Mouse (Mus musculus) erythroblast, embryonic 14.5 days (primary cell): ENCODE measurements around the gene Nlrp9b. TPM values are rescaled to one million over a fixed set of nuclear protein-coding genes. Genes with fewer than 3 reads are reported as not detected.
"Not testable (repeated sequence)": the region's sequence is repeated elsewhere in the genome, so short reads cannot be mapped to it uniquely, and the experiment has no call there.

ENCODE experiments used
- H3K27me3 ChIP-seq: 2 replicates; pipeline ENCODE4 v1.6.1; 2012; ENCODE audit warnings: inconsistent platforms; ENCODE audit not compliant: control insufficient read depth
- H3K36me3 ChIP-seq: 2 replicates; pipeline ENCODE4 v1.6.1; 2012; ENCODE audit warnings: mild to moderate bottlenecking, inconsistent platforms; ENCODE audit not compliant: control insufficient read depth
- H3K4me1 ChIP-seq: 2 replicates; pipeline ENCODE4 v1.6.1; 2012; ENCODE audit warnings: inconsistent platforms; ENCODE audit not compliant: control insufficient read depth
- H3K4me3 ChIP-seq: replicated peaks from 2 replicates; pipeline ENCODE3; 2012; ENCODE audit warnings: moderate library complexity, mild to moderate bottlenecking, inconsistent platforms
- H3K9me3 ChIP-seq: 2 replicates; pipeline ENCODE4 v1.6.1; 2012; ENCODE audit warnings: low read length, inconsistent platforms, mixed read lengths; ENCODE audit not compliant: control insufficient read depth
- polyA plus RNA-seq: library from polyadenylated mRNA; stranded (reverse); fragments of >175 nt; gene quantifications from 2 replicates; pipeline ENCODE4 v1.2.3, GENCODE M21; 2012

Nlrp9b gene
- polyA plus RNA-seq, 1 experiment, result not detected

DNA sequence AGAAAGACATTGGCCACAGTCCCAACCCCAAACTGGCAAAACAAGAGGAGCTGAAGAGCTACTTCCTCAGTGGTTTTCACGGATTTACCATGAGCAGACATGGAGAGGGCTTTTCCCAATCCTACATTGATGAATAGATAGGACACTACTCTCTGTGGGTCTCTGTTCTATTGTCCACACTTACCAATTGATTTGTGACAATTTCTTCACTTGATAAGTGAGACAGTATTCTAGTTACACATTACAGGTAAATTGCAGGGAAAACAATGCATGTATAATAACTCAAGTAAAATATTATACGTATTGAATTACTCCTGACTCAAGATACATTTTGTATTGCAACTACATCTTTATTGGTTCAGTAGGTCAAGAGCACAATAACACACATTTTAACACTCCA, 131.2 kb downstream of the Nlrp9b start, which contains the start of gene Gm16442:
Gene Gm16442 (minus strand): TSS at position 101 of the 400 bp plus-strand sequence.
- H3K9me3 ChIP-seq, H3K27me3 ChIP-seq, H3K36me3 ChIP-seq, H3K4me1 ChIP-seq, H3K4me3 ChIP-seq: not testable (repeated sequence)

Other genes starting within 250 kb of the Nlrp9b start
- gene Nectin2, start 241.0 kb upstream of the Nlrp9b start, polyA plus RNA-seq, result 0.13 and 0.15 TPM in 2 replicates
- gene Bcam, start 220.4 kb upstream of the Nlrp9b start, polyA plus RNA-seq, result 0.02 TPM in 1 of 2 replicates, not detected in the other
- not detected in 2 replicates for gene Cblc, start 194.7 kb upstream of the Nlrp9b start, polyA plus RNA-seq
- gene Bcl3, start 168.7 kb upstream of the Nlrp9b start, polyA plus RNA-seq, result 0.15 and 0.18 TPM in 2 replicates
- gene Gm19345, start 139.5 kb upstream of the Nlrp9b start, polyA plus RNA-seq, result not detected in 2 replicates
- gene Ceacam16, start 130.2 kb upstream of the Nlrp9b start, polyA plus RNA-seq, result not detected in 2 replicates
- gene Ceacam19, start 103.5 kb upstream of the Nlrp9b start, polyA plus RNA-seq, result not detected in 2 replicates
- 0.02 and 0.04 TPM in 2 replicates for gene Pvr, start 70.3 kb upstream of the Nlrp9b start, polyA plus RNA-seq
- gene Igsf23, start 40.7 kb upstream of the Nlrp9b start, polyA plus RNA-seq, result not detected in 2 replicates
- not detected in 2 replicates for gene Ceacam20, start 26.1 kb upstream of the Nlrp9b start, polyA plus RNA-seq
- gene Vmn1r91, start 108.2 kb downstream of the Nlrp9b start, polyA plus RNA-seq, result 0.01 TPM in 1 of 2 replicates, not detected in the other
- gene Gm16442, start 131.1 kb downstream of the Nlrp9b start, polyA plus RNA-seq, result not detected in 2 replicates
- gene Vmn1r93, start 147.6 kb downstream of the Nlrp9b start, polyA plus RNA-seq, result not detected in 2 replicates
- not detected in 2 replicates for gene Vmn1r94, start 176.9 kb downstream of the Nlrp9b start, polyA plus RNA-seq
- gene Vmn1r95, start 202.2 kb downstream of the Nlrp9b start, polyA plus RNA-seq, result not detected in 2 replicates
- not detected in 2 replicates for gene Gm6164, start 214.1 kb downstream of the Nlrp9b start, polyA plus RNA-seq
- gene Gm4498, start 242.4 kb downstream of the Nlrp9b start, polyA plus RNA-seq, result not detected in 2 replicates